Comparison of ENCODE assay signal across 32 mouse cellular contexts in the genomic region with DNA sequence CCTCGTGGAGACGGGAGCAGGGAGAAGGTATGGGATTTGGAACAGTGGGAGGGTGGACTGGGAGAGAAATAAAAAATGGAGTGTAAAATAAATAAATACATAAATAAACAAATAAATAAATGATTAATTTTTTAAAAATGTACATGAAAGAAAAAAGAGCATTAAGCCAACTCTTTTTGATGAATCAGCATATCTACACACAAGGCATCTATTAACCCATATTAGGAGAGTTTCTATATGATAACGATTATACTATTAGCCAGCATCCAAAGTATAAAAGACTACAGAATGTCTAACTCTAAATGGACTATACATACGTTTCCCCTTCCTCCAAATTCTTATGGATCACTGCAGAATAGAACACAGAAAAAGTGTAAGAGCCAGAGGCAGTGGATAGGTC. TPM values are rescaled to one million over a fixed set of nuclear protein-coding genes. Genes with fewer than 3 reads are reported as not detected.
"Had no signal": no experiment of that assay in that cellular context is flagged by ENCODE, and none has a peak within 500 bp of the region (broad histone marks: within the 10 kb centered on the region; RNA-seq: fewer than 3 reads in every experiment).

No protein-coding gene starts in this region.

- H3K27me3 ChIP-seq: embryonic facial prominence, embryonic 12.5 days; embryonic facial prominence, embryonic 13.5 days; embryonic facial prominence, embryonic 15.5 days; forebrain, embryonic 12.5 days; forebrain, embryonic 13.5 days; forebrain, embryonic 15.5 days had no signal

- DNase-seq: cerebellum, adult 9-10 months; cerebellum, adult 9-11 months; cerebellum, postnatal 10 days; cerebellum, postnatal 14 days; cerebellum, postnatal 25 days; cerebellum, postnatal 36 days; embryo, embryonic 11 days; forebrain, postnatal 0 days; gastrocnemius, adult 2 months; gastrocnemius, postnatal 10 days; gastrocnemius, postnatal 14 days; gastrocnemius, postnatal 25 days; gastrocnemius, postnatal 36 days; heart, adult 11 months; heart, adult 18-20 months; heart, adult 2 months had no signal

- H3K4me2 ChIP-seq: embryonic facial prominence, embryonic 12.5 days; embryonic facial prominence, embryonic 13.5 days; embryonic facial prominence, embryonic 15.5 days; forebrain, embryonic 12.5 days; forebrain, embryonic 13.5 days; forebrain, embryonic 15.5 days had no signal

- H3K9ac ChIP-seq: embryonic facial prominence, embryonic 12.5 days; embryonic facial prominence, embryonic 13.5 days; embryonic facial prominence, embryonic 15.5 days; forebrain, embryonic 12.5 days; forebrain, embryonic 13.5 days; forebrain, embryonic 15.5 days; forebrain, postnatal 0 days had no signal

- H3K36me3 ChIP-seq: embryonic facial prominence, embryonic 10.5 days; embryonic facial prominence, embryonic 12.5 days; embryonic facial prominence, embryonic 13.5 days; embryonic facial prominence, embryonic 15.5 days; forebrain, embryonic 10.5 days; forebrain, embryonic 12.5 days; forebrain, embryonic 15.5 days had no signal

- H3K27ac ChIP-seq: embryonic facial prominence, embryonic 10.5 days; embryonic facial prominence, embryonic 12.5 days; embryonic facial prominence, embryonic 13.5 days; embryonic facial prominence, embryonic 15.5 days; forebrain, embryonic 10.5 days; forebrain, embryonic 12.5 days; forebrain, embryonic 13.5 days; forebrain, embryonic 15.5 days; gastrocnemius, adult 2 months; heart, adult 2 months had no signal

- H3K4me1 ChIP-seq: embryonic facial prominence, embryonic 10.5 days; embryonic facial prominence, embryonic 12.5 days; embryonic facial prominence, embryonic 13.5 days; embryonic facial prominence, embryonic 15.5 days; forebrain, embryonic 10.5 days; forebrain, embryonic 12.5 days; forebrain, embryonic 13.5 days; forebrain, embryonic 15.5 days had no signal

- H3K4me3 ChIP-seq: embryonic facial prominence, embryonic 10.5 days; embryonic facial prominence, embryonic 12.5 days; embryonic facial prominence, embryonic 13.5 days; embryonic facial prominence, embryonic 15.5 days; erythroblast, embryonic 14.5 days; forebrain, embryonic 10.5 days; forebrain, embryonic 12.5 days; forebrain, embryonic 13.5 days; forebrain, embryonic 15.5 days; gastrocnemius, adult 2 months; heart, adult 2 months had no signal

- H3K9me3 ChIP-seq: embryonic facial prominence, embryonic 10.5 days; embryonic facial prominence, embryonic 12.5 days; embryonic facial prominence, embryonic 13.5 days; embryonic facial prominence, embryonic 15.5 days; forebrain, embryonic 10.5 days; forebrain, embryonic 12.5 days; forebrain, embryonic 13.5 days; forebrain, embryonic 15.5 days had no signal

RNA-seq across cellular contexts. Expression of gene Ostn, which starts 38.5 kb away (rescaled TPM):
- total RNA-seq: common myeloid progenitor, adult 5-6 weeks; forebrain, postnatal 0 days; granulocyte monocyte progenitor cell, adult 5-6 weeks; heart, adult 18-20 months; heart, adult 2 months had no signal
- polyA plus RNA-seq: embryonic facial prominence, embryonic 10.5 days; embryonic facial prominence, embryonic 11.5 days; erythroblast, embryonic 14.5 days; forebrain, embryonic 10.5 days; forebrain, embryonic 11.5 days; forebrain, embryonic 12.5 days; forebrain, embryonic 13.5 days; forebrain, embryonic 14.5 days; forebrain, embryonic 15.5 days; forebrain, embryonic 16.5 days; forebrain, postnatal 0 days; gonadal fat pad, adult 2 months had no signal
